Mouse (Mus musculus): ENCODE results near the gene Cmip. TPM values are rescaled to one million over a fixed set of nuclear protein-coding genes. Genes with fewer than 3 reads are reported as not detected.

The Cmip gene
- polyA plus RNA-seq, 1 experiment = 31.0 TPM

DNA sequence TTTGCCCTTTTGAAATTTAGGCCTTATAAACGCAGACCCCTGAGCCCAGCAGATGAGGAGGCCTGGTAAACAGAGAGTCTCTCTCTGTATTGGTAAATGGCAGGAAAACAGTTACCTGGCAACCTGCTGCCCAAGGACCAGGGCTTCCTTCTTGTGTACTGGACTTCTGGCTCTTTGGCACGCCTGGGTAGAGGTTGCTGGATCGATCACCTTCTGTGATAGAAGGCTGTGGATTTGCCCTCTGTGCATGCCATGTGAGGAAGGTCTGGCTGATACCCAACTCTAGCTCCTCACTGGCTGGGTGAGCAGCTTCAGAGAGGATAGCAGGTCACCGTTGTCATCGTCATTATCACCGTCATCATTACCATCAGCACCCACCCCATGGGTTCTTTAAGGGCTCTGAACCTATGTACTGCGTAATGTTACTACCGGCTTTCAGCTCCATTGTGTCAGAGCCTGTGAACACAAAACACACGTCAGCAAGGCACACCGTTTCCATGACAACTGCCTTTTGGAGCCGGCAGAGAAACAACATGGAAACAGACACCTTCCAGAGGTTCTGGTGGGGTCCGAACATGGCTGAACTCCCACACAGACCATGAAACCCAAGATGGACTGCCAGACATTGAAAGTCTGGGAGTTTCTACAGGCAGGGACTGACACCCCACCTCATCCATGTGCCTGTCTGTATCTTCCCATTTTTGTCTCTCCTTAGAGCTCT, 98.4 kb downstream of the Cmip start:
- TF ChIP-seq POLR2A (IDR thresholded peaks at IDR 0.05; ENCODE audit: low read depth, low read length) (no peak), CTCF (IDR thresholded peaks at IDR 0.05; ENCODE audit: borderline replicate concordance, insufficient read depth, low read length) (no peak)
- no peak overlapping the region for H3K27ac ChIP-seq (ENCODE audit: insufficient read depth, low read length)
- H3K4me1 ChIP-seq (ENCODE audit: control insufficient read depth, insufficient read depth, low read length) = 0 out of 2 replicates have a peak, but pooled peaks cover 2% of the 10 kb centered on the region
- no peak overlapping the region for H3K4me3 ChIP-seq (ENCODE audit: insufficient read depth, low read length)

DNA sequence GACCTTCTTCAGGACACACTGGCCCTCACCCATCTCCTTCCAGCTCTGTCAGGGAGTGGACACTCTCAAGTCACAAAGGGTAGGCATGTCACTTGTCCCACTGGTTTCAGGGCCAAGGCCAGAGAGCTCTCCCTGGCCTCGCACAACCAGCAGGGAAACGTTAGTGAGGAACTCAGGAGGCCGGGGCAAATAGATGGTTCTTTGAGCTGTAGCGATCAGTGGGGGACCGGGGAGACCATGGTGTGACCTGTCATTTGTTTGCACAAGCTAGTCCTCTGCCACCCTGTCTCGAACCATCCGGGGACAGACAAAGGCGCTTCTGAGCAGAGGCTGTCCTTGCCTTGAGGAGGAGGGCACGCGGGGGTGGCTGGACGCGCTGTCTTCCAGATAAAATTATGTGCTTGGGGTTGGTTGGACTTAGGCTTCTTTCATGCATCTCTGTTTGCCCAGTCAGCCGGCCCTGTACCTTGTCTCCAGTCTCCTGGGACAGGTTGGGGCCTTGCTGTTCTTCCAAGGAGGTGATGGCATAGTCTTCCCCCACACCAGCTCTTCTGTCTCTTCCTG, 99.3 kb downstream of the Cmip start:
- H3K27ac ChIP-seq (ENCODE audit: insufficient read depth, low read length) = no peak overlapping the region
- TF ChIP-seq POLR2A (IDR thresholded peaks at IDR 0.05; ENCODE audit: low read depth, low read length) (no peak), CTCF (IDR thresholded peaks at IDR 0.05; ENCODE audit: borderline replicate concordance, insufficient read depth, low read length) (no peak)

DNA sequence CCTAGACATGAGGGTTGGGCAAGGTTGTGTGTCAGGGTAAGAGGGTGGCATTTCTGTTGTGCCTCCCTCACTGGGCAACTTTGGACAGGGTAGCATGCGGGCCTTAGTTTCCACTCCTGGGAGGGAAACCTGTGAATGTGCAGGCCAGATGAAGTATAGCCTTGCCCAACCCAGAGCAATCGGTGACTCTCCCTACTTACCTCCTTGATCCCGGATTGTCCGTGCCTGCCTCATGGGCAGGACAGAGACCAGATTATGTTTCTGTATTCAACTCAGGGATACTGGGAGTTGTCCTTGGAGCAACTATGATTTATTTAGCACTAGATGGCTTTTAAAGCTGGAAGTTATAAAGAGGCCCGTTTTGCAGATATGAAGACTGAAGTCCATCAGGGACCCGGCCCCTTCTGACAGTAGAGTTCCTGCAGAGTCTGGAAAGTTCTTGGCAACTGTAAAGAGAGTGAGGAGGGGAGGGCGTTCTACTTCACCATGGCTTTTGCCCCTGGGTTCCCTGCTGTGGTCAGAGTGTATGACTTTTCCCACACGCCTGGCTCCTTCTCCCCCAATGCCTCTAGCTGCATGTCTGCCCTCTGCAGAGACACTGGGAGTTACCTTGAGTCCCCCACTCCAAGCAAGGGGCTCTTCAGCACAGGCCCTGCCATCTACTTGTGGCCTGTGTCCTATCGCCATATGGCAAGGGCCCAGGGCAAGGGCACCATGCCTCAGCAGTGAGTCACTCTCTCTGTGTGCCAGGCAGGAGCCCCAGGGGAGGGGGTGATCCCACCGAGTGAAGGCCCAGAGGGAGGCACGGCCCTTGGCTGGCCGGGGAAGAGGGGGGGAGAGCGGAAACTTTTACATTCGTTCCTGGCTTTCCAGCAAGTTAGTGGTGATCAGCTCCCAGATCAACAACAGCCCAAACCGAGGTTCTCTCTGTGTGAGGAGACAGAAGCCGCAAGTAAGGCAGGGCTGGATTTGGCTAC, 100.9 kb downstream of the Cmip start:
- Histone ChIP-seq H3K4me1 (ENCODE audit: control insufficient read depth, insufficient read depth, low read length) (0 out of 2 replicates have a peak, but pooled peaks cover 2% of the 10 kb centered on the region), H3K4me3 (ENCODE audit: insufficient read depth, low read length) (no peak overlapping the region), H3K27ac (ENCODE audit: insufficient read depth, low read length) (no peak overlapping the region)
- TF ChIP-seq POLR2A (IDR thresholded peaks at IDR 0.05; ENCODE audit: low read depth, low read length) (no peak), CTCF (IDR thresholded peaks at IDR 0.05; ENCODE audit: borderline replicate concordance, insufficient read depth, low read length) (no peak)

More for the DNA sequence above, 99.3 kb downstream of the Cmip start:
- Histone ChIP-seq H3K4me3 (ENCODE audit: insufficient read depth, low read length) (no peak overlapping the region), H3K4me1 (ENCODE audit: control insufficient read depth, insufficient read depth, low read length) (0 out of 2 replicates have a peak, but pooled peaks cover 2% of the 10 kb centered on the region)

DNA sequence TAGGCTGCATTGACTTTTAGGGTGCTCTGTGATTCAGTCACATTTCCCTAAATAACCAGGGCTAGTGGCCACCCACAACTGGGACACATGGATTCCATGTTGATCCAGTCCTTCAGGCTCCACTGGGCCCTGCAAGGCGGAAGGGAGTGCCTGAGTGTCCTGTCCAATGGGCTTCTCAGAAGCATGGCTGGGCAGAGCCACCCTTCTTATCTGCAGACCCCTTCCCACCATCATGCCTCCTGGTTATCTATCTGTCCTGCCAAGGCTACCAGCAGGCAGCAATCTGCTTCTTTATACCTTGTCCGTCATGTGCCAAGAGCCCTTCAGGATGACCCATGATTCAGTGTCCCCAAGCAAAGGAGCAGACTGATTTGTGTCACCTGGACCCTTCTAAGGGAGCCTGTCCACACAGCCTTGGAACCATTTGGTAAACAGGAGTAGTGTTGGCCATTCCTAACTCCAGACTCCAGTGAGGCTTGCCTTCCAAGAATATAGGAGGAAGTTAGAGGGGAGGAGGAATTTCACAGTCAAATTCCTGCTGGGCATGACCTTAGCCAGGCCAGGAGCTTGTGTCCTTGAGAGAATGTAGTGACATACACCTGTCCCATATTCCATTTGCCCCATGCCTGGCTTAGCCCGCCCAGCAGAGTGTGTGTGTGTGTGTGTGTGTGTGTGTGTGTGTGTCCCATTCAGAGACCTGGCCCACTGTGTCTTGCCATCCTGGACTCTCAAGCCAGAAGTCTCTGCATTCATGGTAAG, 103.5 kb downstream of the Cmip start:
- no peak for TF ChIP-seq CTCF (IDR thresholded peaks at IDR 0.05; ENCODE audit: borderline replicate concordance, insufficient read depth, low read length)
- Histone ChIP-seq H3K4me1 (ENCODE audit: control insufficient read depth, insufficient read depth, low read length) (0 out of 2 replicates have a peak, but pooled peaks cover 2% of the 10 kb centered on the region), H3K27ac (ENCODE audit: insufficient read depth, low read length) (no peak overlapping the region), H3K4me3 (ENCODE audit: insufficient read depth, low read length) (no peak overlapping the region)

DNA sequence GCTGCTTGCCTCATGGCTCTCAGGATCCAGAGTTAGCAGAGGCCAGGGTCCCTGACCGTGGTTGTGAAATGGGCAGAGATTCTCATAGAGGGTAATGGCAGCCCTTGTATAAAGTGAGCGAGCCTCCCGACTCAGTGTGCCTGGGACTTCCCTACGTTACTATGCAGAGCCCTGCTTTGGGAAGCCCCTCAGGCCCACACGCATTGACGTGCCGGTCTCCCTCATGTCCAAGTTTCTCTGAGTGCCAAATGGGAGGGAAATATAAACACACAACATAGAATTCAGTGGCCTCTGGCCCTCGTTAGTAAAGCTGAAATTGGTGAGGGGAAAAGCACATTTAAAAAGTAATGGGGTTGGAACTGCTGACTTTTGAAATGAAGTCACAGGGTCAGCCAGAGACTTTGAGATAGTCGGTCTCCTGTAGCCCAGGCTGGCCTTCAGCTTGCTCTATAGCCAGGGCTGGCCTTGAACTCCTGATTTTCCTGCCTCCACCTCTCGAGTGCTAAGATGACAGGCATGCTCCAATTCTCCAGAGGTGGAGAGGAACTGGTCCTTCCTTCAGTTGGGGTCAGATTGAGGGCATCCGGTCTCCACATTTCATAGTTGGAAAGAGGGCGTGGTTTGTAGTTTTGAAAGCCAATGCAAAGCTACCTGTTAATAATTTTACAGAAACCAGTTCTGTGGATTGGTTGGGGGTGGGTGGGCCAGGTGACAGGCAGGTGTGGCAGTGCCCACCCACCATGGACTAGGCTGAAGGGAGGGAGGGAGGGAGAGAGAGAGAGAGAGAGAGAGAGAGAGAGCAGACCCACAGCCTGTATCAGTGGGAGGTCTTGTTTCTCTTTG, 105.0 kb downstream of the Cmip start:
- Histone ChIP-seq H3K4me3 (ENCODE audit: insufficient read depth, low read length) (no peak overlapping the region), H3K4me1 (ENCODE audit: control insufficient read depth, insufficient read depth, low read length) (0 out of 2 replicates have a peak, but pooled peaks cover 1% of the 10 kb centered on the region), H3K27ac (ENCODE audit: insufficient read depth, low read length) (no peak overlapping the region)
- TF ChIP-seq CTCF (IDR thresholded peaks at IDR 0.05; ENCODE audit: borderline replicate concordance, insufficient read depth, low read length) = no peak

DNA sequence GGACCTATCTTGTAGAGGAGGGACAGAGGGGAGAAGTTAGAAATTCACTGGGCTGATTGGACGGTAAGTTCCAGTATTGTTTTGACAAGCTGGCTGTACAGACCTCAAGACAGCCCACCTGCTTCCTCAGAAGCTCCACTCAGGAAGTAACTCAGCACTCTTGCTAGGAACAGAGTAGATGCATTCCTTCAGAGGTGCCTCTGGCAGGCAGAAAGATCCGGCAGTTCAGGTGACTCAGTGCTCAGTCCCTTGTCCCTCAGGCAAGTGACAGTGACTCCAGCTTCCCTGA, 105.5 kb downstream of the Cmip start:
- no peak for TF ChIP-seq POLR2A (IDR thresholded peaks at IDR 0.05; ENCODE audit: low read depth, low read length)
- no peak for TF ChIP-seq CTCF (IDR thresholded peaks at IDR 0.05; ENCODE audit: borderline replicate concordance, insufficient read depth, low read length)

DNA sequence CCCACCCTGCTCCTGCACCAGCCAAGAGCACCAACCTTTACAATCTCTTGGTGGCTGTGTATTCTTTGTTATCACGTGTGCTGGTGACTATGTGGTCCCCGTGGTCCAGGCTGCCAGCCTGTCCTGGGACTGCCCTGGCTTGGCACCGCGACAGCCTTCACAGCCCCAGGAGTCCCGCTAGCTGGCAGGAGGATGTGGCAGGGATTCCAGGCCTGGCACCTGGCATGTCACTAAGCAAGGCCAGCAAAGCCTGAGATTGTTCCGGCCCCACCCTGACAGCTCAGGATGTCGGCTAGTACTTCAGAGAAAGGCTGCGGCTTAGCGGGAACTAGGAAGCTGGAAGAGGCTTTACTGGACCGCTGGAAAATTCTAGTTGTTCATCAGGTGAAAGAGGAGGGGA, 106.4 kb downstream of the Cmip start:
- Histone ChIP-seq H3K27ac (ENCODE audit: insufficient read depth, low read length) (no peak overlapping the region), H3K4me1 (ENCODE audit: control insufficient read depth, insufficient read depth, low read length) (no peaks in the 10 kb centered on the region), H3K4me3 (ENCODE audit: insufficient read depth, low read length) (no peak overlapping the region)
- TF ChIP-seq CTCF (IDR thresholded peaks at IDR 0.05; ENCODE audit: borderline replicate concordance, insufficient read depth, low read length) (no peak), POLR2A (IDR thresholded peaks at IDR 0.05; ENCODE audit: low read depth, low read length) (no peak)

More for the DNA sequence above, 105.5 kb downstream of the Cmip start:
- Histone ChIP-seq H3K4me3 (ENCODE audit: insufficient read depth, low read length) (no peak overlapping the region), H3K4me1 (ENCODE audit: control insufficient read depth, insufficient read depth, low read length) (no peaks in the 10 kb centered on the region), H3K27ac (ENCODE audit: insufficient read depth, low read length) (no peak overlapping the region)

DNA sequence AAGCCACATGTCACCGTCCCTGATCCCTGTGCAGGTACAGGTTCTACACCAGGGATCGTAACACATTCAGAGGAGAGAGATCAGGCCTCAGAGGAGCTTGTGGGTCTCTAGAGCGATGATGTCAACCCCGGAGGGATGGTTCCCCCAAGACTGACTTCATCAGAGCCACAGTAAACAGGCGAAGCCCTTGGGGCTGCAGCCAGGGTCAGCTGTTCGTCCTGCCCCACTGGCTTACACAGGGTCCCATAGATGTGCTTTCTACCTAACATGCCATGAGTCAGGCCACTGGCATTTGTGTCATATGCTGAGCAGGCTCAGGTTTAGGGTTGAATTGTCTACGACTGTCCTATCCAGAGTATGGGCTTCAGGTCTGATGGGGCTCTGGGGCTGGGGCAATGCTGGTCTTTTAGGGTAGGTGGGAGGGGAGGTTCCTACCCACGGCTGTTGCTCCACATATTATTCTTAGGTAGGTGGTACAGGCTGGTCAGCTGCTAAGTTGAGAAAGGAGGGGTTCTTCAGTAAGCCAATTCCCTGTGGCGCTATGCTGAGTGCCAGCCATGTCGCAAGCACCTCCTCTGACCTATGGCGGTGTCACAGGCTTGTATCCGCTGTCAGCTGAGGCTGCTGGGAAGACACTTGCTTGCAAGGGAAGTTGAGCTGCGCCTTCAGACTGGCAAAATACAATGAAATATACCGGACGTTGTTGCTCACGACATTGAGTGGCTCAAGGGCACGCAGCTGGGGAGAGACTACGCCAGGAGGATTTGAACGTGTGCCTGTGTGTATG, 107.7 kb downstream of the Cmip start:
- TF ChIP-seq POLR2A (IDR thresholded peaks at IDR 0.05; ENCODE audit: low read depth, low read length) (no peak), CTCF (IDR thresholded peaks at IDR 0.05; ENCODE audit: borderline replicate concordance, insufficient read depth, low read length) (no peak)
- Histone ChIP-seq H3K4me1 (ENCODE audit: control insufficient read depth, insufficient read depth, low read length) (no peaks in the 10 kb centered on the region), H3K27ac (ENCODE audit: insufficient read depth, low read length) (no peak overlapping the region), H3K4me3 (ENCODE audit: insufficient read depth, low read length) (no peak overlapping the region)
